Mouse (Mus musculus) embryonic facial prominence, embryonic 14.5 days (tissue): ENCODE data around the gene Cacnb4. TPM values are rescaled to one million over a fixed set of nuclear protein-coding genes. Genes with fewer than 3 reads are reported as not detected.

Experiments
- ATAC-seq: fragments of 200-750 bp; cut with Nextera tagmentation; 2 replicates; pipeline ENCODE4 v1.8.0; 2017; ENCODE audit warnings: low read depth, moderate number of reproducible peaks, moderate TSS enrichment
- DNase-seq: peaks from one replicate; pipeline ENCODE4 v3.0.0-alpha.2; 2015; ENCODE audit warnings: low spot score
- H3K27ac ChIP-seq: fragments of 300-500 bp; sonication (generic); replicated peaks from 2 replicates; pipeline ENCODE4 v1.5.1; 2014; ENCODE audit warnings: low read depth, mild to moderate bottlenecking, low read length, moderate library complexity
- H3K27me3 ChIP-seq: fragments of 300-500 bp; sonication (generic); replicated peaks from 2 replicates; pipeline ENCODE4 v1.6.1; 2014; ENCODE audit warnings: low read length; ENCODE audit not compliant: control insufficient read depth, insufficient read depth
- H3K36me3 ChIP-seq: fragments of 300-500 bp; sonication (generic); 2 replicates; pipeline ENCODE4 v1.6.1; 2014; ENCODE audit warnings: low read length, mixed read lengths; ENCODE audit not compliant: control insufficient read depth, insufficient read depth
- H3K4me1 ChIP-seq: fragments of 300-500 bp; sonication (generic); 2 replicates; pipeline ENCODE4 v1.6.1; 2014; ENCODE audit warnings: antibody characterized with exemption, low read length; ENCODE audit not compliant: control insufficient read depth, insufficient read depth
- H3K4me2 ChIP-seq: fragments of 300-500 bp; sonication (generic); 2 replicates; pipeline ENCODE4 v1.6.1; 2014; ENCODE audit warnings: low read depth, mild to moderate bottlenecking, low read length, moderate library complexity, mixed read lengths
- H3K4me3 ChIP-seq: fragments of 300-500 bp; sonication (generic); 2 replicates; pipeline ENCODE4 v1.5.1; 2014; ENCODE audit warnings: low read depth, mild to moderate bottlenecking, low read length
- H3K9ac ChIP-seq: fragments of 300-500 bp; sonication (generic); 2 replicates; pipeline ENCODE4 v1.6.1; 2014; ENCODE audit warnings: low read depth, mild to moderate bottlenecking, low read length, moderate library complexity, mixed read lengths
- H3K9me3 ChIP-seq: fragments of 300-500 bp; sonication (generic); 2 replicates; pipeline ENCODE4 v1.6.1; 2016; ENCODE audit warnings: low read length; ENCODE audit not compliant: control insufficient read depth
- WGBS: fragments of 180-500 bp; shearing (Covaris S2); extraction: QIAGEN DNeasy Blood & Tissue Kit; methylation state at CpG from one replicate; pipeline ENCODE4 v1.1.7; 2014; 5-methylcytosine and 5-hydroxymethylcytosine counted together
- polyA plus RNA-seq: library from polyadenylated mRNA; unstranded; fragments of >200 nt; fragmentation: Nextera tagmentation; extraction: Ambion mirVana; gene quantifications from 2 replicates; pipeline ENCODE4 v1.2.1, GENCODE M21; 2014

The Cacnb4 gene
- polyA plus RNA-seq, 1 experiment from 2014 or later = 1.4 TPM

- H3K27me3 ChIP-seq = peaks cover 17% of the 10 kb centered on the region
- H3K27ac ChIP-seq = no peak overlapping the region
- no peak overlapping the region for H3K9ac ChIP-seq
- H3K36me3 ChIP-seq = no peaks in the 10 kb centered on the region
- no peak for DNase-seq
- 88% methylated on average over 5 of the region's 5 CpGs for WGBS
- no peaks in the 10 kb centered on the region for H3K9me3 ChIP-seq
- H3K4me3 ChIP-seq = no peak overlapping the region
- ATAC-seq = no peak
- H3K4me1 ChIP-seq = peaks cover 8% of the 10 kb centered on the region
- no peak overlapping the region for H3K4me2 ChIP-seq
Measured at GRCm38 (mm10) chr2:52670733-52671132, 5.9 kb downstream of the Cacnb4 start.

GRCm38 (mm10) chr2:52668480-52668879, 8.2 kb downstream of the Cacnb4 start:
- Histone ChIP-seq H3K27me3 (no peaks in the 10 kb centered on the region; the same call in 1 of the 2 replicates), H3K27ac (no peak overlapping the region), H3K4me2 (no peak overlapping the region), H3K4me3 (no peak overlapping the region), H3K36me3 (no peaks in the 10 kb centered on the region), H3K4me1 (no peaks in the 10 kb centered on the region), H3K9me3 (no peaks in the 10 kb centered on the region), H3K9ac (no peak overlapping the region)
- DNase-seq (no peak), ATAC-seq (no peak)
- 84% methylated on average over 6 of the region's 6 CpGs for WGBS

- no peaks in the 10 kb centered on the region; the same call in 1 of the 2 replicates for H3K4me1 ChIP-seq
- DNase-seq (no peak), ATAC-seq (no peak)
- H3K4me2 ChIP-seq = no peak overlapping the region
- no peaks in the 10 kb centered on the region for H3K27me3 ChIP-seq
- no peak overlapping the region for H3K4me3 ChIP-seq
- H3K27ac ChIP-seq = no peak overlapping the region
- 83% methylated on average over 5 of the region's 5 CpGs for WGBS
- no peak overlapping the region for H3K9ac ChIP-seq
- H3K9me3 ChIP-seq = no peaks in the 10 kb centered on the region
- no peaks in the 10 kb centered on the region for H3K36me3 ChIP-seq
Measured at GRCm38 (mm10) chr2:52656722-52657121, 19.9 kb downstream of the Cacnb4 start.

- ATAC-seq (no peak), DNase-seq (no peak)
- Histone ChIP-seq H3K9me3 (no peaks in the 10 kb centered on the region), H3K36me3 (no peaks in the 10 kb centered on the region), H3K9ac (no peak overlapping the region), H3K27me3 (no peaks in the 10 kb centered on the region), H3K27ac (no peak overlapping the region), H3K4me2 (no peak overlapping the region), H3K4me1 (no peaks in the 10 kb centered on the region; the same call in 1 of the 2 replicates), H3K4me3 (no peak overlapping the region)
- WGBS = 61% methylated on average over 4 of the region's 4 CpGs
Measured at GRCm38 (mm10) chr2:52654541-52654940, 22.1 kb downstream of the Cacnb4 start.

DNA sequence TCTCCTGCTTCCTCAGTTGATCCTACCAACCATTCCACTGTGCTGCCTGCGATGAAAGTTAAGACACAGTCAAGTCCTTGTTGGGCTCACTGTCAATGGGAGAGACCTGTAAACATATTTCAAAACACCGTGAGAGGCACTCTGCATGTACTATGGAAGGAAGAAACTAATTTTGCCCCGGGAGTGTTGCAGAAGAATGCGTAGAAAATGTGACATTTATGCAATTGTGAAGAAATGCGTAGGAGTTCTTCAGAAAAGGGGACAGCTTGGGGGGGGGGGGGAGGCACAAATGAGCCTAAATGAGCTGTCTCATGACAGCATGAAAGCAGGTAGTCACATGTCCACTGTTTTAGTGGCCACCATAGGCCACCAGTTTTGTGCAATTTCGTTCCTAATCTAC, 25.1 kb downstream of the Cacnb4 start:
- Histone ChIP-seq H3K4me3 (no peak overlapping the region), H3K36me3 (no peaks in the 10 kb centered on the region), H3K4me1 (no peaks in the 10 kb centered on the region; the same call in 1 of the 2 replicates), H3K27ac (no peak overlapping the region), H3K4me2 (no peak overlapping the region), H3K27me3 (no peaks in the 10 kb centered on the region), H3K9ac (no peak overlapping the region), H3K9me3 (no peaks in the 10 kb centered on the region)
- no peak for ATAC-seq
- DNase-seq = no peak
- 70% methylated on average over 6 of the region's 6 CpGs for WGBS

DNA sequence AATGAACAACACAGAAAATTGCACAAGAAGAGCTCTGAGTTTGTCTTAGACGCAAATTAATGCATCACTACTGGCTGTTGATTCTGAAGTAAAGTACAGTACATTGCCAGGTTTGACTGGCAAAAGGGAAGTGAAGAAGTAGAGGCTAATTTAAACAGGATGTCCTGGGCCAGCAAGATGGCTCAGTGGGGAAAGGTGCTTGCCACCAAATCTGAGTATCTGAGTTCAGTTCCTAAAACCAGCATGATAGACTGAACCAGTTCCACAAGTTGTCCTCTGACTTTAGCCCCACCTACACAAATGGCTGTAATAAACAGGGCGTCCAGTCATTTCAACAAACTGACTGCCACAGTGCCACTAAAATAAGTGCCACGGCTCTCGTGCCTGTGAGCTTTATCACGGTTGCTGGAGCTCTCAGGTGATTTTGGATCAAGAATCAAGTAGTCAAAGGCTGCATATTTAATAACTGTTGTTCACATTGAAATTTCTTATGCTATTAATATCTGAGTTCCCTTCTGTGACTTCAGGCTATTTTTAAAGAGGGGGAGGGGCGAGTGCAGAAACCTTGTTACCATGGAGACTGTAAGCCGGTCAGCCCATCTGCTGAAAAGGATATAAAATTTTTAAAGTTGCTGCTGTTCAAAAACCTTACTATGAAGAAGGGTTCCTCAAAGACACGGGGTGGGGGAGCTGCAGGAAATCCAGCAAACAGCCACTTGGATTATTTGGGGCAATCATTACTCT, 29.2 kb downstream of the Cacnb4 start:
- H3K4me2 ChIP-seq = no peak overlapping the region
- no peaks in the 10 kb centered on the region; the same call in 1 of the 2 replicates for H3K4me1 ChIP-seq
- H3K27ac ChIP-seq = no peak overlapping the region
- no peaks in the 10 kb centered on the region for H3K36me3 ChIP-seq
- ATAC-seq (no peak), DNase-seq (no peak)
- H3K27me3 ChIP-seq = no peaks in the 10 kb centered on the region
- H3K9ac ChIP-seq = no peak overlapping the region
- no peak overlapping the region for H3K4me3 ChIP-seq
- no peaks in the 10 kb centered on the region for H3K9me3 ChIP-seq
- WGBS = 66% methylated on average over 8 of the region's 8 CpGs

DNA sequence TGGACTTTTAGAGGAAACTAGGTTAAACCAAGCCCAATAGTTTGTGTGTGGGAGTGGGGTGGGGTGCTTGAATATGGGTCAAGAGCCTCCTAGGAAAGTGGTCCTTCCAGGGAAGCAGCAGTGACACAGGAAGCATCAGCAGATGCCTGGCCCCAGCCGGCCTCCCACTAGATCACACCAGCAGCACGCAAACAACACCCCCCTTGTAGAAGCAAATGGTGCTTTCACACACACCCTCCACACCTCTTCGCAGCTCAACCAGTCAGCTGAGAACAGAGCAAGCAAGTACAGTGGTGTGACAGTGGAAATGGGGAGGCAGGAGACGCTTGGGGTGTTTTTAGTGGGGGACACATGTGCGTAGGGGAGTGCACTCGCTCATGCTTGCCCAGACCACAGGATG, 33.0 kb downstream of the Cacnb4 start:
- Histone ChIP-seq H3K36me3 (no peaks in the 10 kb centered on the region), H3K4me2 (no peak overlapping the region), H3K4me1 (no peaks in the 10 kb centered on the region), H3K27ac (no peak overlapping the region), H3K4me3 (no peak overlapping the region), H3K9me3 (no peaks in the 10 kb centered on the region), H3K27me3 (no peaks in the 10 kb centered on the region), H3K9ac (no peak overlapping the region)
- 76% methylated on average over 6 of the region's 6 CpGs for WGBS
- DNase-seq (no peak), ATAC-seq (no peak)

DNA sequence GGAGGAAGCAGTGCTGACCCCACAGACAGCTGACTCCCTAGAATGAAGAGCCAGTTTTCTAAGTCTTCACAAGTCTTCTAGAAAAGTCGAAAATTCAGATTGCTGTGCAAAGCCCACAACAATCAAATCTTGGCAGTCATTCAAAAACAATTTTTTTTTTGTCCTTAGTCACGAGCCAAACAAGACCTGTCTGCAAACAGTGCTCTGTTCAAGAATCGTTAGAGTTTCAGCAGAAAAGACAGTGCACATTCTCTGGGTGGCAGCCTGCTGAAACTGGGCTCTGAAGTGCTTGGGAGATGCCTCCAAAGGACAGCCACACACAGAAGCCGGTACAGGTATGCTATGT, 37.1 kb downstream of the Cacnb4 start:
- DNase-seq (peak; percentile 56), ATAC-seq (no peak)
- Histone ChIP-seq H3K4me1 (no peaks in the 10 kb centered on the region), H3K9ac (no peak overlapping the region), H3K27me3 (no peaks in the 10 kb centered on the region), H3K27ac (no peak overlapping the region), H3K9me3 (no peaks in the 10 kb centered on the region), H3K4me2 (no peak overlapping the region), H3K36me3 (no peaks in the 10 kb centered on the region), H3K4me3 (no peak overlapping the region)
- 39% methylated on average over 4 of the region's 4 CpGs for WGBS

DNA sequence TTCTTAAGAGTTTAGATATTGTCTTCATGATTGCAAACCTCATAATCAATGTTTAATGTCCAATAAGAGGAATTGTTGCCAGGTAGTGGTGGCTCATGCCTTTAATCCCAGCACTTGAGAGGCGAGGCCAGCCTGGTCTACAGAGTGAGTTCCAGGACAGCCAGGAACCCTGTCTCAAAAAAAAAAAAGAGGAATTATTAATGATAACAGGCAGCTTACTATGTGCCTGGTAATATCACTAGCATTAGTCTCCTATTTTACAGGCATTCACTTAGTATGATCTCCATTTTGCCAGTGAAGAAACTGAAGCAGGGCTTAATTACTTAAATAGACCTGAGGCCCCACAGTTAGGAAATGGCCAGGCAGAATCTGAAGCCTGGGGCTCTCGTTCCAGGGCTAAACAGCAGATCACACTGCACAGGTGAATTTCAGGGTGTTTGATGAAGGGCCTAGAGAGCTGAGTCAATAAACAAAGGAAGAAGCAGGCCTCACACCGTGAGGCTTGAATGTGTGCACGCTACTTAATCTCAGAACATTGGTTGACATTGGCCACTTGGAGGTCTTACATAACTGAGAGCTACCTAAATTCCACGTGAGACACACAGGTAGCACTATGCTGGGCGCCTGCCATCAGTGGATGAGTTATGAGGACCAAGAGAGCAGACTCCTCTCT, 37.6 kb downstream of the Cacnb4 start:
- Histone ChIP-seq H3K36me3 (no peaks in the 10 kb centered on the region), H3K4me2 (no peak overlapping the region), H3K4me3 (no peak overlapping the region), H3K9me3 (no peaks in the 10 kb centered on the region), H3K27ac (no peak overlapping the region), H3K4me1 (no peaks in the 10 kb centered on the region), H3K27me3 (no peaks in the 10 kb centered on the region), H3K9ac (no peak overlapping the region)
- ATAC-seq = no peak
- DNase-seq = no peak
- 73% methylated on average over 6 of the region's 6 CpGs for WGBS
